Mouse (Mus musculus) retina, adult 2 months (tissue): ENCODE measurements at regions not wholly inside any gene's neighbourhood (a gene's known extent, or its start where the extent isn't known, plus 50 kb on each side); places are given as distances from the start of the nearest gene placed in this dataset.

Source experiments
- DNase-seq: peaks from one replicate; pipeline ENCODE4 v3.0.0-alpha.2; 2012; ENCODE audit warnings: low read depth, low spot score

GRCm38 (mm10) chr4:56160551-56161256 is 579.2 kb upstream of the Gm26657 start:
- peak; percentile 3 for DNase-seq

GRCm38 (mm10) chr4:56157521-56158065 is 582.3 kb upstream of the Gm26657 start:
- no peak for DNase-seq

- no peak for DNase-seq
Observed at GRCm38 (mm10) chr4:56150716-56151115, 589.2 kb upstream of the Gm26657 start.

- DNase-seq: no peak
Observed at GRCm38 (mm10) chr4:56143827-56144226, 596.0 kb upstream of the Gm26657 start.

- DNase-seq: no peak
Observed at GRCm38 (mm10) chr4:56136837-56137236, 603.0 kb upstream of the Gm26657 start.

- DNase-seq: no peak
Observed at GRCm38 (mm10) chr4:56134350-56134749, 602.1 kb upstream of the Klf4 start.

GRCm38 (mm10) chr4:56127730-56128482 is 595.6 kb upstream of the Klf4 start:
- no peak for DNase-seq

GRCm38 (mm10) chr4:56124515-56124914 is 592.2 kb upstream of the Klf4 start:
- DNase-seq: no peak

GRCm38 (mm10) chr4:56122198-56122597 is 589.9 kb upstream of the Klf4 start:
- no peak for DNase-seq

GRCm38 (mm10) chr4:56121664-56122063 is 589.4 kb upstream of the Klf4 start:
- DNase-seq: no peak

- DNase-seq: no peak
Observed at GRCm38 (mm10) chr4:56120357-56120756, 588.1 kb upstream of the Klf4 start.

GRCm38 (mm10) chr4:56113701-56114196 is 581.5 kb upstream of the Klf4 start:
- DNase-seq: no peak

GRCm38 (mm10) chr4:56112931-56113700 is 580.9 kb upstream of the Klf4 start:
- no peak for DNase-seq

GRCm38 (mm10) chr4:56106962-56107361 is 574.7 kb upstream of the Klf4 start:
- DNase-seq: no peak

GRCm38 (mm10) chr4:56102314-56102713 is 570.0 kb upstream of the Klf4 start:
- DNase-seq: no peak

- DNase-seq: no peak
Observed at GRCm38 (mm10) chr4:56090796-56091195, 558.5 kb upstream of the Klf4 start.

- no peak for DNase-seq
Observed at GRCm38 (mm10) chr4:56088701-56089100, 556.4 kb upstream of the Klf4 start.

GRCm38 (mm10) chr4:56086306-56086705 is 554.0 kb upstream of the Klf4 start:
- no peak for DNase-seq

GRCm38 (mm10) chr4:56084205-56084604 is 551.9 kb upstream of the Klf4 start:
- DNase-seq: no peak

GRCm38 (mm10) chr4:56082411-56082810 is 550.1 kb upstream of the Klf4 start:
- DNase-seq: no peak

GRCm38 (mm10) chr4:56080960-56081359 is 548.7 kb upstream of the Klf4 start:
- DNase-seq: no peak
